Mouse (Mus musculus) heart, adult 11 months (tissue): ENCODE results near the gene Ptgir.

ENCODE experiments used
- DNase-seq: peaks from one replicate; pipeline ENCODE4 v3.0.0; 2022

Gene Ptgir

DNA sequence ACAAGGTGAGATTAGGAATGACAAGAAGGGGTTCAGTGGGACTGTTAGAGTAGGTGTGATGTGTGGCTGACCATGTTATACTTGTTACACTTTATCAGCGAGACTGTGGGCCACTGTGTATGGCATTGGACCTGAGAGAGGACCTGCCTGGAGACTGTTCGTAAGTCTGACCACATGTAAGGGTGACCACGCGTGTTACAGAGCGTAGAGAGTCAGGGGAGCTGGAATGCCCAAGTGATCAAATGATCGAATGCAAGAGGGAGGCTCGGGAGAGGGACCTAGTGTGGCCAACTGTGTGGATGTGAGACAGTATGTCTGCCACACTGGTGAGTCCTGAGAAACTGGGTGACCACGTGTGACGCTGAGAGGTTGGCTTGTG lies 13.9 kb upstream of the Ptgir start:
- peak; percentile 90 for DNase-seq

DNA sequence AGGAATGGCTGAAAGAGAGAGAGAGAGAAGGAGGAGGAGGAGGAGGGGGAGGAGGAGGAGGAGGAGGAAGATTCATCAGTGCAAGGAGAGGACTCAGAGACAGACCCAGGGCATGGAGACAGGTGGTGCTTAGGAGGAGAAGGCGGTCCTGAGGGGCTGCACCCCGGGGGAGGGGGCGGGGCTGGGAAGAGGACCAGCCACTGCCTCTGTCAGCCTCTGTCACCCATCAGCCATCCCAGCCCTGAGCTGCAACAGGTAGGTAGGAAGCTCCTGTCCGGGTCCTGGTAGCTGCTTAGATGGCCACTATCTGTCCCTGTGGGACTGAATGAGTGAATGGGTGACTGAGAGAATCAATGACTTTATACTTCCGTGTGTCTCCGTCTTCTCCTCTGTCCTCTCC lies 12.7 kb upstream of the Ptgir start:
- DNase-seq: peak; percentile 90

DNA sequence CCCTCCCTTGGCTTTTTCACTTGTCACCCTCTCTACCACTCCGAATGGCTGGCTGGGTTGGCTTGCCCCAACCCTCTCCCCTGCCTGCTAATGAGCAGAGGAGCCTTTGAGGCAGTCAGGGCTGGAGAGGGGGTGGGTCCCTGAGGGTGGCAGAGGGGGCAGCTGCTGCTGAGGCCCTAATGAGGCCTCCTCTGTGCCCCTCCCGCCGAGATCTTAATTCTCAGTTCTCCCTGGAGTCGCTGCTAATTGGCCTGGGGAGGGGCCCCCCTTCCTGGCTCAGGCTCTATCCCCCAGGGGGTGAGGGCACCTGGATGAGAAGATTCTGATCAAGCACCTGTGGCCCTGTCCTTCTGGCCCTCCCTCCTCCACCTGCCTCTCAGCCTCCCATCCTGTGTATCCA lies 12.0 kb upstream of the Ptgir start:
- no peak for DNase-seq

DNA sequence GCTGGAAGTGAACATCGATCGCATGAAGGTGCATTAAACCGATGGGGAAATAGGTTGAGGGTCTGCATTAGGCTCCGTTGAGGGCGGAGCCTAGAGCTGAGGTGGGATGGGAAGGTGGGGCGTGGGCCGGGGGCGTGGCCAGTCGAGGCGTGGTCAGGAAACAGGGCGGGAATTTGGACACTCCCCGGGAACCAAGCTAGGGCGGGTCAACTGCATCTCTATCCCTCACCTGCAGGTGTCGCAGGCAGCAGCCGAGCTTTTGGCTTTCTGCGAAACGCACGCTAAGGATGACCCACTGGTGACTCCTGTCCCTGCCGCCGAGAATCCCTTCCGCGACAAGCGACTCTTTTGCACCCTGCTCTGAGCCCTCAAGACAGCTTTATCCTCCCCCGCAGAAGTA lies 11.3 kb upstream of the Ptgir start:
- DNase-seq: peak; percentile 97

DNA sequence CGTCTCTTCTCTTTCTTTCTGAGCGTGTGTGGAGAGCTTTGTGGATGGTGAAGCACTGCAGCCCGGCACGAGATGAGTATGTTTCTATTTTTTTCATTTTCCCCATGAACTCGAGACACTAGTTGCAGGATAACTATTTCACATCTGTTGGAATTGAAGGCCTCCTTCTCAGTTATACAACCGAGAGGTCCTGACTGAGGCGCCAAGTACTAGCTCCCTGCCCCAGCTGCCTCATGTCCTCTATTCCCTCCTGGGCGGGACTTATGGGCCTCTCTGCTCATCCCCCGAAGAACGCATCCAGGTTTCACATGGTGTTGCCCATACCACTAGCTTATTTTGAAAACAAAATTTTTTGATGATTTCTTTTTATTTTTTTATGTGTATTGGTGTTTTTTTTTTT lies 10.8 kb upstream of the Ptgir start:
- DNase-seq: peak; percentile 96

DNA sequence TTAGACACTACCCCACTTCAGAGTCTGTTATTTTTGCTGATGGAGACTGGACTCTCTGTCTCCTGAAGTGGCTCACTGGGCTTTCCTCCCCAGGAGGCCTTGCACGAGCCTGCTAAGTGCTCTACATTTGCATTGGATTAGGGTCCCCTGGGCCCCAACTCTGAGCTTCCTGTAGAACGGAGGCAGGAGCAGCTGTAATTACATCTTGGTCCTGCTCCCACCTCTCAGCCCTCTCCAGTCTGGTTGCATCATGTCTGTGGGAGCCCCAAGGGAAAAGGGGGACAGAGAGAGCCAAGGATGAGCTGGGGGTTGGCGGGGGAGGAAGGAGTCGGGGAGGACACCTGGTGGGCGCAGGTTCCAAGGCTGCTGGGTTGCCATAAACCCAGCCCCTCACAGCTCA lies 5.8 kb upstream of the Ptgir start:
- DNase-seq: peak; percentile 95

DNA sequence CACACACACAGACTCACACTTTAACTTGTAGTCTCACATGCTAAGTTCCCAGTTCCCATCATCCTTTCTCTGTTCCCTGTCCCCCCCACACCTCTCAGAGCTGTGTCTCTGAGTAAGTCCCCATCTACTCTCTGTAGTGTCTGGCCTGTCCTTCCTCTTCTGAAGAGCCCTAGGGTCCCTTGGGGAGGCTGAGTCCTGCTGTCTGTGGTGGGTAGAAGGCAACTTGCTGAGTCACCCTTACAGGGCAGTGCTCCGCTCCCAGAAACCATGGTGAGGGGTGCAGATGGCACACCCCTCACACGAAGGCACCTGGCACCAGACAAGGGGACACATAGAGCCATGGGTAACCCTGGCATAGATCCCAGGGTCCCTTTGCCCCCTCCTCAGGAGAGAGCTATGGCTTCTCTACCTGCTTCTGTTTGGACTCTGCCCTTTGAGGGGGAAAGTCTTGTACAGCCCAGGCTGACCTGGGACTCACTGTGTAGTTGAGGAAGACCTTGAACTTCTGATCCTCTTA lies 2.8 kb upstream of the Ptgir start:
- DNase-seq: peak; percentile 92

DNA sequence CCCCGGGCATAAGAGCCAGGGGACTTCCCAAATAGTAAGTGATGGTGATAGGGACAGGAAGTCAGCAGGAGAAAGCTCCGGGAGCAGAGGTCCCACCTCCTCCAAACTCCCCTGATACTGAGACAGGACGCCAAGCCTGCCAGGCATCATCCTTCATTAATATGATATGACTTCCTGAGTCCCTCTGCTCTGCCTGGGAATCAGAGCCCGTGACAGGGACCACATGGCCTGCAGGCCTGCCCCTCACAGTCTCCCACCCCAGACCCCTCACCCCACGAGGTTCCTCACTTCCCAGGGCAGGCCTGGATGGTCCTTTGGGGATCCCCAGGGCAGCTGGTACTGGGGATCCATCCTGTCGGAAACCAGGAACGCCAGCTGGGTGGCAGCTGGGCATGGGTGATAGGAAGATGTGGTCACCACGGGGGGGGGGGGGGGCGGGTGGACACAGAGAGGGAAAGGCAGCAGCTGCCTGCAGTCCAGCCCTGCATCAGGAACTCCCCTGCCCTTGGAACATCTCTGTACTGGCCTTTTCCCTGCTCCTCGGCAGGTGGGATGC lies 2.1 kb upstream of the Ptgir start:
- peak; percentile 95 for DNase-seq

DNA sequence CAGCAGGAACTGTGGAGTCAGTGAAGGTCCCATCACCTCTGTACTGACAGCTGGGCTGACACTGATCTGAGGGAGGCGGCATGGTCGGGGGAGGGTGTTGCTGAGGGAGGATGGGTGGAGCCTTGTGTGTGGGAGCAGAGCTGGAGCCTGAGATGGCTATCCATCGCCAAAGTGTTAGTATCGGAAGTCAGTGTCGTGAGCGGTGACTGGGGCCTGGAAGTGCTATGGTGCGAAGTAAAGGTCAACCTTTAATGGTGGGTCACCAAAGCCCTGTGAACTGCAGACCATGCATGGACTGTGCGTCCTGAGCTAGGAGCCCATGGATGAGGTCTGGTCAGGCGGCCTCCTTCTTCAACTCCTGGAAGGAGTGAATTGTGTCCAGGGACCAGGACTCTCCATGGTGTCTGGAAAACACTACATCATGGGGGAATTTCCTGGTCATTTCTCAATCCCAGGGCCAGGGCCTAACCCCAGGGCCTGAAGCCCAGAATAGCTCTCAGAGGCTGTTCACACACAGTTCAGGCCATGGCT lies 734 bp upstream of the Ptgir start:
- peak; percentile 98 for DNase-seq

DNA sequence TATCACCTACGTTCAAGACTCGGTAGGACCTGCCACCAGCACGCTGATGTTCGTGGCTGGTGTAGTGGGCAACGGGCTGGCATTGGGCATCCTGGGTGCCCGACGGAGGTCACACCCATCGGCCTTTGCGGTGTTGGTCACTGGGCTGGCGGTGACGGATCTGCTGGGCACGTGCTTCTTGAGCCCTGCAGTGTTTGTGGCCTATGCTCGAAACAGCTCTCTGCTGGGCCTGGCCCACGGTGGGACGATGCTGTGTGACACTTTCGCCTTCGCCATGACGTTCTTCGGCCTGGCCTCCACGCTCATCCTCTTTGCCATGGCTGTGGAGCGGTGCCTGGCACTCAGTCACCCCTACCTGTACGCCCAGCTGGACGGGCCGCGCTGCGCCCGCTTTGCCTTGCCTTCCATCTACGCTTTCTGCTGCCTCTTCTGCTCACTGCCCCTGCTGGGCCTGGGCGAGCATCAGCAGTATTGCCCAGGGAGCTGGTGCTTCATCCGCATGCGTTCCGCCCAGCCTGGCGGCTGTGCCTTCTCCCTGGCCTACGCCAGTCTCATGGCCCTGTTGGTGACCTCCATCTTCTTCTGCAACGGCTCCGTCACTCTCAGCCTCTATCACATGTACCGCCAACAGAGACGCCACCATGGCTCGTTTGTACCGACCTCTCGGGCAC lies 734 bp downstream of the Ptgir start:
- peak; percentile 95 for DNase-seq

DNA sequence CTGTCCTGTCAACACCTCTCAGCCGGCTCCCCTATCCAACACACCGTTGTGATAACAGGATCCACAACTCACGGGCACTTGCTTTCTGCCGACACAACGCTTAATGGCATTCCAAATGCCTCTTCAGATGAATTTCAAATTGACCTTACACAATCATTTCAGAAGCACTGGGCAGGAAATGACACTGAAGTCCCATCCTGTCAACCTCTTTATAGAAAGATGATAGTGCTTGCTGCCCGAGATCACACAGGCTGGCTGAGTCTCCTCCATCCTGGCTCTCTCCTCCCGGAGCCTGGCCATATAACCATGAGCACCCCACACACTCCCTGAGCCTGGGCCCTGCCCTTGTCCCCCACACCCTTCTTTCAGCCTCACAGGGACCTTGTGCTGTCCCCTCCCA lies 1.6 kb downstream of the Ptgir start:
- DNase-seq: no peak

DNA sequence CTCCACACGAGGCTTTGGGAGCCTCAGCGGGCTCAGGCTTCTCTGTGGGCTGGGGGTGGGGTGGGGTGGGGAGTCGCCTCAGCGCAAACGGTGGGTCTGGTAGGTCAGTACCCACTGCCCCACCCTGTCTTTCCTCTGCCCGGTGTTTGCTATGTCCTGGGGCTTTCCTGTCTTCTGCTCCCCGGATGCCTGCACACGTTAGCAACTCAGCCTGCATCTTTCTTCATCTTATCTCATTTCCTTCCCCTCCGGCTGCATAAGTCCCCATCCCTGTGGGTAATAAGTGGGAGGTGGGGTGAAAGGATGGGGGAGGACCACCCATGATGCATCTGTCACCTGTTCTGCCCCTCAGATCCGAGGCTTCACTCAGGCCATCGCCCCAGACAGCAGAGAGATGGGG lies 2.1 kb downstream of the Ptgir start:
- no peak for DNase-seq

DNA sequence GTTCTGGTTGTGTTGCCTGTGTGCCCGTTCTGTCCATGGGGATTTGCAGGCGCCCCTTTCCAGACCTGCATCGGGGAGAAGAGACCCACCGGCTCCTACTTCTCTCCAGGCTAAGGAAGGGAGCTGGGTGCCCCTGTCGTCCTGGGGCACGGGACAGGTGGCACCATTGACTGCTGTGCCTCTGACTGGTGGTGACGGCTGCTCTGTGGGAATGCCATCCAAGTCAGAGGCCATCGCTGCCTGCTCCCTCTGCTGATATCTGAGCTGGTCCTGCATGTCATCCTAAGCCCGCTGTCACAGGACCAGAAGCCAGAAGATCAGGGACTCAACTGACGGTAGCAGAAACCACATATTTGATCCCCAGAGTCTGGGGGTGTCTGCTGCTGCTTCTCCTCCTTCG lies 2.6 kb downstream of the Ptgir start:
- no peak for DNase-seq

DNA sequence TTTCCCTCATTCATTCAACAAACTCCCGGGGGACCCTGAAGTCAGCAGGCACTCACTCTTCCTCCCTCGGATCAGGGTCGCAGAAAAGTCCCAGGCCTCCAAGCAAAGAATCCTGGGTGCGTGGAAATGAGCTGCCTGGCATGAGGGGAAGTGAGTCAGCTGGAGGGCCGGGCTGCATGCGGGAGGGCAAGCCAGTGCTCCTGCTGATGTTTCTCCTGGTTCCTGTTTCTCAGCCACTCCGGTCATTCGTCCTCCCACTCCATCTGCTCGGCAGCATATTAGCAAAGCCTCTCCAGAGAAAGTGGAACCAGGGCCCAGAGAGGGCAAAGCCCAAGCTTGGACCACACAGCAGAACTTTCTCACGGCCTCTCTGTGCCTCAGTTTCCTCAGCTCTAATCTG lies 3.6 kb downstream of the Ptgir start:
- DNase-seq: peak; percentile 95

DNA sequence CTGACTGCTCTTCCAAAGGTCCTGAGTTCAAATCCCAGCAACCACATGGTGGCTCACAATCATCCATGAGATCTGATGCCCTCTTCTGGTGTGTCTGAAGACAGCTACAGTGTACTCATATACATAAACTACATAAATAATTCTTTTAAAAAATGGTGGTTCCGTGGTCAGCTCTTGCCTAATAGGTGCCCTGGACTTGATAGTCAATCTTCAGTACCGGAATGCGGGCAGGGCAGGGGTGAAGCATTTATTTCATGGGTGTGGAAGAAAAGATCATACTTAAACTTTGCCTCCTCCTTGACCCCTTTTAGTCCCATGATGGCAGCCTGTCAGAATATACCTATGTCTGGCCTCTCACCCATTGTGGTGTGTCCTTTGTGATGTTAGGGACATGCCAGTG lies 5.6 kb downstream of the Ptgir start:
- DNase-seq: no peak

DNA sequence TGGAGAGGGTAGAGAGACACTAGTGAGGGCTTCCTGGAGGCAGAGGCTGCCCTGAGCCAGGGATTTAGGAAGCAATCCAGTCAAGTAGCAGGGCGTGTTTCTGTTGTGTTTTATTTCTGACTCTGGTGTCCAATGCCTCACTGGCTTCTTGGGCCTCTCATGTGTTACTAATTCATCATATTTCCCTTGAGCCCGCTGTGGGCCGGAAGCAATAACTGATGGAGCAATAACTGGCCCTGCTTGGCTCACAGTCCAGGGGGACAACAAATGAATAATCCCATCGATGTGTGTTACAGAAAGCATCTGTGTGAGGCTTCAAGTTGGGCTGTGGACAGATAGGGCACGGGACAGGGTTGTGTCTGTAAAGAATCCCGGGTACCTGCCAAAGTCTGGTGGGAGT lies 6.1 kb downstream of the Ptgir start:
- peak; percentile 98 for DNase-seq

DNA sequence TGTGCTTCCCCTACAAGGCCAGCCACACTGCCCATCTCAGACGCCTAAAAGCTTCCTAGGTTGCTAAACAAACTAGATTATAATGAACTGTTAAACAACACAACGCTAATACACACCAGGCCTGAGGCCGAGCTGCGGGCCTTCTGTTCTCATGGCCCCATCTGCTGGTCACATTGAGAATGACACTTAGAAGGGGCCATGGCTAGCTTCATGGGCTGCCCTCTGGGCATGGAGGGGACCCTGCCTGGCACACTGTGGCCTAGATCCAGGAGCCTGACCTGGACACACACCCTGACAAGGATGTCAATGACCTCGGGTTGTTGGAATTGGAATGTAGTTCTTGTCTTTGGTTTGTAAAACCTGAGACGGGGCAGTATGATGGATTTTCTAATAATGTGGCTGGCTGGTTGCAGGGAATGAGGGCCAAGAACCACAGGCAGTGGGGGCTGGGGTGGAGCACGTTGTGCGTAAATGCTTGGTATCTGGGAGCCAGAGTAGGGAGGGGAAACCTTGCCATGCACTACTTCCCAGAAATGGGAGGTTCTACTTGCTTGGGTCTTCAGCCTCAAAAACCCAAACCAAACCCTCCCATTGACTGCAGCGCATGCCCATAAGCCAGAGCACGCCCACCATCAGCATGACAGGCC lies 7.6 kb downstream of the Ptgir start:
- DNase-seq: peak; percentile 97

DNA sequence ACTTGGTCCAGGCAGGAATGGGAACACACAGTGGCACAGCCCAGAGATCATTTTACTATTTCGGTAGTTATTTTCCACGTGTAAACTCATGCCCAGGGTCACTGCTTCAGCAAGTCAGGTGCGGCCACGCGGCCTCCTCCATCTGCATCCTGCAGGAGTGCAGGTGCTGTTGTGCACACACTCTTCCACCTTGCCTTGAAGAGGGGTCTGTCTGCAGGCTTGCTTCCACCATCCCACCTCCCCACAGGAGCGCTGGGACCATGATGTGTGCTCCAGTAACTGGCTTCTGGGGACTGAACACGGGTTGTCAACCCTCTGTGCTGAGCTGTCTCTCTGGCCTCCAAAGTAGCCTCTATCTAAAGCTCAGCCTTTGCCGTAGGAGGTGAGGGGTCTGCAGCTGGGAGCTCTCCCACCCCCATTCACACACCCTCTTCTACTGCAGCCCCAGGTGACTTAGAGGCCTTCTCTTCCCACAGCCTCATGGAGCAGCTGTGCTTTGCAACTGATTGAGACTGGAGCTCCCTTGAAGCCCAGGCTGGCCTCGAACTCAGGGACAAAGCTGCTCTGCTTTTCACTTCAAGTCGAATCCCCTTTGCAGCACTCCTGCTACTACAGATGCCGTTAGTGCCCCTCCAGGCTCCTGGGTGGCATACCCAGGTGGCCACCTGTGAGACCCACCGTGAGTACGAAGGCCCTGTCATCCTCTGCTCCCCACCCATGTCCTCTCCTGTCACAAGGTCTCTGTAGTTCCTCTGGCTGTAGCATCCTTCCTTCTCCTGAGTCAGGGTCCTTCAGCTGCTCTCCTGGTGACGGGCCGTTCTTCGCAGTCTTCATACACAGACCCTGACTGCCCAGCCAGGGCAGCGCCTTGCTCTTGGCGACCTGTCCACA lies 8.4 kb downstream of the Ptgir start:
- DNase-seq: peak; percentile 93

DNA sequence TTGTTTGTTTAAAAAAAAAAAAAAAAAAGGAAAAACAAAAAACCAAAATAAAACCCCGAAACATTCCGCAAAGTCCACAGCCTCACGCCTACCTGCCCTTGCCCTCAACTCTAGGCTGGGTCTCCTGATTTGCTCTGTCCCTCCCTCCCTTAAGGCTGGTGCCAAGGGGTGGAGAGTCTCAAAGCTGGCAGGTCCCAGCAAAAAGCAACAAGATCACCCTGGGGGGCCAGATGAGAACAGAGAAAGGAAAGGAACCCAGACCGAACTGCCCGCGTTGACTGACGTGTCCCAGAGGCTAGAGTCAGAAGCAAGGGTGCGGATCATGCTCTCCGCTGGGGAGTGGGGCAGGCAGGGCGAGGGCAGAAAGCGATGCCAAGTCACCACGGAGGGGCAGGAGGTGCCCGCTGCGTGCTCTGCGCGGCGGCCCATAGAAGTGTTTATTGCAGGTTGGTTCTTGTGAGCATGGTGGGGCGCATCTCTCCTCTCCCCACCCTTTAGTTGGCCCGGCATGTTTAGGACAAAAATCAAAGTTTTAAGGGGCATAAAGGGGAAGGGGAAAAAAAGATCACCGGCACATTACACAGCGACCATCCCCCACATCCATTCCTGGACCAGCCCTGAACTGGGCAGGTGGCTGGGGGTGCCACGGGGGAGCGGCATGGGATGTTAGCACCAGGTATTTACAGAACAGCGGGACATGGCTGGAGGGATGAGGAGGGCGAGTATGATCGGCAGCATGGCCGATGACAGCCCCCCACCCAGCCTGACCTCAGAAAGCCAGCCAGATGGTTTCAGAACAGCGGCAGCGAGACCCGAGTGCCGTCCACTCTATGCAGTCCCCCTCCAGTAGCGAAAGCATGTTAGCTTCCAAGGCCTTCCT lies 9.4 kb downstream of the Ptgir start:
- peak; percentile 92 for DNase-seq

DNA sequence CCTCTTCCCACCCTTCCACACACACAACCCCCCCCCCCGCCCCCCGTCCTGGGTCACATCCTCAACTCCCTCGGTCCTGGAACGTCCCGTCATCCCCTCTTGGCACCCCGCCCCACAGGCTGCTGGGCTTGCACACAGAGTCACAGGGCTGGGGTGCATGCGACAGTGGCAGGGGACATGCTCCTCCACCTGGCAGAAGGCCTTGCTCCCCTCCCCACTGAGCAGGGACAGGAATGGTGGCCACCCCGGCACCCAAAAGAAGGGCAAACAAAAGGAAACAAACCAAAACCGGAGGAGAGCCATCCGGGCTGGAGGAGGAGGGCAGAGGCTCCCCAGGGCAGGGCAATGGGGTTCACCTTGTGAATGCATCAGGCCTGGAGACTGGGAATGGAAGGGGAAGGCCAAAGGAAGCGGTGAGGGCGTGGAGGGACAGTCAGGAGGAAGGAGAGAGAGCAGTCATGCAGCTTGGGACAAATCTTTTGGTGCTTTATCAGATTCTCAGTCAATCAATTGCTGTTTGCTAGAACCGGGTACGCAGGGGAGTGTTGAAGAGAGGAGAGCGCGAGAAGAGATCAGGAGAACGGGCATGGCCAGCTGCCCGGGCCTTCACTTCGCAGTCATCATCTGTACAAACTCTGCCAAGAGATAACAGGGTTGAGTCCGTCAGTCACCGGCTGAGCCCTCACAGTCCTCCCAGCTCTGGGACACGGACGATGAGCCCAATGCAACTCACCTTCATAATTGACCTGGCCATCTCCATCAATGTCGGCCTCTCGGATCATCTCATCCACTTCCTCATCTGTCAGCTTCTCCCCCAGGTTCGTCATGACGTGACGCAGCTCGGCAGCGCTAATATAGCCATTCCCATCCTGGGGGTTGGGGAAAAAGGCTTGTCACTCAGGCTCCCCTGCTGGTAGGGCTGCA lies 10.3 kb downstream of the Ptgir start:
- peak; percentile 96 for DNase-seq

DNA sequence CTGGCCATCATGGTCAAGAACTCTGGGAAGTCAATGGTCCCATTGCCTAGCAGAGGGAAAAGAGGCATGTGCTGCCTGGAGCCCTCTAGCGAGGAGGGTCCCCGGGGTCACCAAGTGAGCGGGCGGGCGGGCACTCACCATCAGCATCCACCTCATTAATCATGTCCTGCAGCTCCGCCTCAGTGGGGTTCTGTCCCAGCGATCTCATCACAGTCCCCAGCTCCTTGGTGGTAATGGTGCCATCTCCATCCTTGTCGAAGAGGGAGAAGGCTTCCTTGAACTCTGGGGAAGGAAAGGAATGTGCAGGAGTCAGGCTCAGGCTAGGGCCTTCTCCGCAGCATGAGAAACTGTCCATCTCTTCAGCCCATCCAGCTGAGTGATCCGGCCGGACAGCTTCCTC lies 11.2 kb downstream of the Ptgir start:
- DNase-seq: peak; percentile 91
